Mouse (Mus musculus): ENCODE measurements around the gene Psmd3.

Psmd3 gene

GRCm38 (mm10) chr11:98744456-98745019, 62.2 kb downstream of the Psmd3 start:
- DNase-seq (ENCODE audit: extremely low read depth, low read depth), result no peak
